Mouse (Mus musculus) stomach, postnatal 0 days (tissue): Measurements from ENCODE around the gene Alox5ap.

Experiments
- CTCF ChIP-seq: IDR thresholded peaks from 2 replicates; pipeline ENCODE4 v1.5.1; 2016; ENCODE audit warnings: antibody characterized with exemption, low read depth, mild to moderate bottlenecking, moderate library complexity
- EP300 ChIP-seq: optimal IDR thresholded peaks from 2 replicates; pipeline ENCODE3; 2016; ENCODE audit warnings: antibody characterized with exemption

GRCm38 (mm10) chr5:149298234-149298633 lies 33.7 kb downstream of the Alox5ap start:
- TF ChIP-seq CTCF (no peak), EP300 (no peak)
